Mouse (Mus musculus): Measurements from ENCODE around the gene Narfl.
A peak's percentile ranks its signal among the peaks of the same experiment; 100 is the strongest.

GRCm38 (mm10) chr17:25727265-25728008 is 46.1 kb upstream of the Narfl start, which contains the start of the genes Chtf18 and Rpusd1:
- TF ChIP-seq CTCF (IDR thresholded peaks at IDR 0.05; ENCODE audit: extremely low read depth, insufficient read depth, insufficient read length, insufficient replicate concordance) = no peak
- TF ChIP-seq POLR2A (IDR thresholded peaks at IDR 0.05; ENCODE audit: low read depth, low read length) = peak; percentile 22; the same call in 1 of the 2 replicates
